Mouse (Mus musculus): Measurements from ENCODE around the gene Clec16a.

Clec16a gene

DNA sequence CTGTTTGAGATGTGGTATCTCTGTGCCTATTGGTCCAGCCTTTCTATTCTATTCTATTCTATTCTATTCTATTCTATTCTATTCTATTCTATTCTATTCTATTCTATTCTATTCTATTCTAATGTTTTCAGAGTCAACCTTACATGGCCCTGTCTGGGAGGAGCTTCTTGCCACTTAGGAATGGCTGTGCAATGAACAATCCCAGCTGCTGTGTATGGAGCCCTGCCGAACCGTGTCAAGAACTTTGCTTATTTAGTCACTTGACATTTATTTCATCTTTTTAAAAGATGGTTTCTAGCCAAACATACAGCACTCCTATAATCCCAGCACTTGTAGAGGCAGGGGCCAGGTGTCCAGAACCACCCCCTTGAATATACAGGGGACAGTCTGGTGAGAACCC is 219.2 kb downstream of the Clec16a start:
- Histone ChIP-seq H3K4me1 (replicated peaks; ENCODE audit: low read depth, low read length) (peaks cover 16% of the 10 kb centered on the region), H3K9me3 (ENCODE audit: low read length) (no peaks in the 10 kb centered on the region), H3K36me3 (ENCODE audit: insufficient read depth, low read length) (no peaks in the 10 kb centered on the region), H3K27me3 (ENCODE audit: insufficient read depth, low read length) (peaks cover 65% of the 10 kb centered on the region), H3K4me3 (replicated peaks; ENCODE audit: low read length) (no peak overlapping the region)
- no peak for TF ChIP-seq NANOG (IDR thresholded peaks at IDR 0.05; ENCODE audit: borderline replicate concordance, low read length)
- TF ChIP-seq POU5F1 (IDR thresholded peaks at IDR 0.05; ENCODE audit: borderline replicate concordance, low read length) = no peak
- no peak for TF ChIP-seq CTCF (conservative IDR thresholded peaks at IDR 0.05; ENCODE audit: low read length)

- H3K4me3 ChIP-seq (replicated peaks; ENCODE audit: low read length) = no peak overlapping the region
- H3K9me3 ChIP-seq (ENCODE audit: low read length) = no peaks in the 10 kb centered on the region
- no peak for TF ChIP-seq POU5F1 (IDR thresholded peaks at IDR 0.05; ENCODE audit: borderline replicate concordance, low read length)
- peak; percentile 93 for TF ChIP-seq CTCF (conservative IDR thresholded peaks at IDR 0.05; ENCODE audit: low read length)
- no peak for TF ChIP-seq NANOG (IDR thresholded peaks at IDR 0.05; ENCODE audit: borderline replicate concordance, low read length)
- peaks cover 51% of the 10 kb centered on the region for H3K27me3 ChIP-seq (ENCODE audit: insufficient read depth, low read length)
- H3K36me3 ChIP-seq (ENCODE audit: insufficient read depth, low read length) = no peaks in the 10 kb centered on the region
- H3K4me1 ChIP-seq (replicated peaks; ENCODE audit: low read depth, low read length) = peaks cover 8% of the 10 kb centered on the region; the same call in 1 of the 2 replicates
Observed at GRCm38 (mm10) chr16:10767158-10767557, 222.0 kb downstream of the Clec16a start.

DNA sequence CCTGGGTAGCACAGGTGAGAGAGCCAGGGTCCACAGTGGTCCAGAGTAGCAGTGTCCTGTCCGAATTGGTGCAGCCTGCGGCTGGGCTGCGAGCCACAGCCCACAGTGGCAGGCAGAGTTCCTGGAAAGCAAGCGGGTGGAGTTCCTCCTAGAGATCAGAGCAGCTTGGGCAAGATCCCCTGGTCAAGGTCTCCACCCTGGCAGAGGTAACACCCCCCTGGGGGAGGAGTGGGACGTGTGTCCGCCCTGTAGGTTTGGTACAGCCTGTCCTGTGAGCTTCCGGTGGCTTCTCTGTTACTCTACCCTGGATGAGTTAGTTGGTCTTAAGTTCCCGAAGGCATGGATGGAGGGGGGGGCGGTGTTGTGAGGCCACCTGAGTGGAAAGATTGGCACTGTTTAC is 223.7 kb downstream of the Clec16a start:
- Histone ChIP-seq H3K4me3 (replicated peaks; ENCODE audit: low read length) (no peak overlapping the region), H3K9me3 (ENCODE audit: low read length) (no peaks in the 10 kb centered on the region), H3K4me1 (replicated peaks; ENCODE audit: low read depth, low read length) (peaks cover 8% of the 10 kb centered on the region; the same call in 1 of the 2 replicates), H3K36me3 (ENCODE audit: insufficient read depth, low read length) (no peaks in the 10 kb centered on the region), H3K27me3 (ENCODE audit: insufficient read depth, low read length) (peaks cover 43% of the 10 kb centered on the region)
- TF ChIP-seq POU5F1 (IDR thresholded peaks at IDR 0.05; ENCODE audit: borderline replicate concordance, low read length) (no peak), CTCF (conservative IDR thresholded peaks at IDR 0.05; ENCODE audit: low read length) (no peak), NANOG (IDR thresholded peaks at IDR 0.05; ENCODE audit: borderline replicate concordance, low read length) (no peak)

- Histone ChIP-seq H3K36me3 (ENCODE audit: insufficient read depth, low read length) (no peaks in the 10 kb centered on the region), H3K27me3 (ENCODE audit: insufficient read depth, low read length) (peaks cover 41% of the 10 kb centered on the region), H3K4me3 (replicated peaks; ENCODE audit: low read length) (no peak overlapping the region), H3K9me3 (ENCODE audit: low read length) (no peaks in the 10 kb centered on the region), H3K4me1 (replicated peaks; ENCODE audit: low read depth, low read length) (peaks cover 8% of the 10 kb centered on the region; the same call in 1 of the 2 replicates)
- TF ChIP-seq CTCF (conservative IDR thresholded peaks at IDR 0.05; ENCODE audit: low read length) = no peak
Observed at GRCm38 (mm10) chr16:10769661-10770060, 224.5 kb downstream of the Clec16a start.

DNA sequence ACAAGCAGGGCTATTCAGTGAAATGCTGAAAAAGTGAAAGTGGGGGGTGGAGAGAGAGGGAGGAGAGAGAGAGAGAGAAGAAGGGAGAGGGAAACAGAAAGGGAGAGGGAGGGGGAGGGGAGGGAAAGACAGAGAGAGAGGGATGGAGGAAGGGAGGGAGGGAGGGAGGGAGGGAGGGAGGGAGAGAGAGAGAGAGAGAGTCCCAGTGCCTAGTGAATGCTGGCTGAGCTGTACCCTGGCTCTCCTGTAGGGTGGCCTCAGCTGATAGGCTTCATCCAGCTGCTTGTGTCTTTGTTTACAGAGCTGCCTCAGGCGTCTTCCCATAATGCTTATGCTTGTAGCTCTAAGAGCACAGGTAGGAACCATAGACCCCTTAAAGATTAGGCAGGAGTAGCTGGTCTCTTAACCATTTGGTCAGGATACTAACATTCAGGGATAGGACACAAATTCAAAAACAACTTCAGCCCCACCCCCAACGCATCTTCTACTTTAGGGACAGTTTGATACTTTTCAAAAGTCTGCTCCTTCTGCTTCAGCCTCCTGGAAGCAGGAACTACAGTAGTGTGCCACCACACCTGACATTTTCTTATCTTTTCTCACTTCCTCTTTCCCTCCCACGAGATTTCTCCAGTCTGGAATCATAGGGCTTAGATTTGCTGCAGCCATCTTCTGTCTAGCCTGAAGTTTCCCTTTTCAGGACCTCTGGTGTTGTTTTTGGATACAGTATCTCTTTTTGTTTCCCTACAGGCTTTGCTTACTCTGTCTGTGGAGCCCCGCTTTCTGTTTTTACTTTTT is 225.6 kb downstream of the Clec16a start:
- H3K9me3 ChIP-seq (ENCODE audit: low read length) = no peaks in the 10 kb centered on the region
- TF ChIP-seq CTCF (conservative IDR thresholded peaks at IDR 0.05; ENCODE audit: low read length) (no peak), NANOG (IDR thresholded peaks at IDR 0.05; ENCODE audit: borderline replicate concordance, low read length) (no peak), POU5F1 (IDR thresholded peaks at IDR 0.05; ENCODE audit: borderline replicate concordance, low read length) (no peak)
- no peaks in the 10 kb centered on the region for H3K36me3 ChIP-seq (ENCODE audit: insufficient read depth, low read length)
- peaks cover 8% of the 10 kb centered on the region; the same call in 1 of the 2 replicates for H3K4me1 ChIP-seq (replicated peaks; ENCODE audit: low read depth, low read length)
- no peak overlapping the region for H3K4me3 ChIP-seq (replicated peaks; ENCODE audit: low read length)
- H3K27me3 ChIP-seq (ENCODE audit: insufficient read depth, low read length) = peaks cover 37% of the 10 kb centered on the region

DNA sequence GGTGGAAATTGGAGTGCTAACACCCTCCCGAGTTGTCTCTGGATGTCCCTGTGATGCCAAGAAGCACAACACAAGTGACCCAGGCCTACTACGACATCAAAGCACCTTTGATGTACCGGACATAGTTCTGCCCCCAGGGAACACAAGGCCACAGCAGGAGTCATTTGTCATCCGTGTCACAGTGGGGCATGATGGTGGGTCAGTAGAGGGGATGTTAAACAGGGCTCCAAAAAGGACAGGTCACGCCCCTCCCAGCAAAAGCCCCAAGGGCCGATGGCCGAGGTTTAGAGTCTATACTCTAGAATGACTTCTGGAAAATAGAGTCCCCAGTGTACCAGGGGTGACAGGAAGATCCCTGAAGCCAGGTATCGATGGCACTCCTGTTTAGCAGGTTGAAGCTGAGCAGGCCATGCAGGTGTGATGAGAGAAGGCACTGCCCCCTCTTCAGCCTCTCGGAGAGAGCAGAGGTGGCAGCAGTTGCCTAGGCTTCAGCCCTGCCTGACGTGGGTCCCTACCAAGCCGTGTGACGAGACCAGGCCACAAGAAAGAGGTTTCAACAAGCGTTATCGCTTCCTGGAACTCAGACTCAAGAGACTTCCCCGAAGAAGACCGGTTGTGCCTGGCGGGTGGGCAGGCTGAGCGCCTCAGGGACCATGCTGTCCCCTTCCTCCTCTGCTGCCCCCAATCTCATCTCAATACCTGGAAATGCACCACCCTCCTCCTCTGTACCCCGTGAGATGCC is 226.8 kb downstream of the Clec16a start:
- H3K9me3 ChIP-seq (ENCODE audit: low read length) = no peaks in the 10 kb centered on the region
- H3K36me3 ChIP-seq (ENCODE audit: insufficient read depth, low read length) = no peaks in the 10 kb centered on the region
- no peak for TF ChIP-seq NANOG (IDR thresholded peaks at IDR 0.05; ENCODE audit: borderline replicate concordance, low read length)
- peaks cover 46% of the 10 kb centered on the region for H3K27me3 ChIP-seq (ENCODE audit: insufficient read depth, low read length)
- peaks cover 8% of the 10 kb centered on the region; the same call in 1 of the 2 replicates for H3K4me1 ChIP-seq (replicated peaks; ENCODE audit: low read depth, low read length)
- H3K4me3 ChIP-seq (replicated peaks; ENCODE audit: low read length) = no peak overlapping the region

DNA sequence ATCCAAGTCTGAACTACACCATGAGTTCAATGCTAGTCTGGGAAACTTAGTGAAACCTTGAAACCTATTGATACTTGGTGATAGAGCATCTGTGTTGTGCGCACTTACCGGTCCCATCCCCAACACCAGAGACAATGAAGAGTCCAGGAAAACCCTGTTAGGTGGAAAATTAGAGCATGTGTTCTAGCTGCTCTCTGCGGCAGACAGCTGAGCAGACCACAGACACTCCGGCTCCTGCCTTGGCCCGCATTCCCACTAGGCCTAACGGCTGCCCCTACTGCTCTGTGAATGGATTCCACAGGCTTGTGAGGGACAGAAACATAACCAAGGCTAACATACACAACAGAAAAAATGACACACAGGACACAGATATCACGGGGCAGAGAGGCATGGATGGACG is 228.4 kb downstream of the Clec16a start:
- Histone ChIP-seq H3K27me3 (ENCODE audit: insufficient read depth, low read length) (peaks cover 45% of the 10 kb centered on the region), H3K4me1 (replicated peaks; ENCODE audit: low read depth, low read length) (peaks cover 4% of the 10 kb centered on the region; the same call in 1 of the 2 replicates), H3K9me3 (ENCODE audit: low read length) (no peaks in the 10 kb centered on the region), H3K36me3 (ENCODE audit: insufficient read depth, low read length) (no peaks in the 10 kb centered on the region), H3K4me3 (replicated peaks; ENCODE audit: low read length) (no peak overlapping the region)
- TF ChIP-seq POU5F1 (IDR thresholded peaks at IDR 0.05; ENCODE audit: borderline replicate concordance, low read length) = no peak
- no peak for TF ChIP-seq NANOG (IDR thresholded peaks at IDR 0.05; ENCODE audit: borderline replicate concordance, low read length)
- no peak for TF ChIP-seq CTCF (conservative IDR thresholded peaks at IDR 0.05; ENCODE audit: low read length)

GRCm38 (mm10) chr16:10774726-10775125 is 229.6 kb downstream of the Clec16a start:
- TF ChIP-seq NANOG (IDR thresholded peaks at IDR 0.05; ENCODE audit: borderline replicate concordance, low read length) = no peak
- no peak for TF ChIP-seq CTCF (conservative IDR thresholded peaks at IDR 0.05; ENCODE audit: low read length)
- TF ChIP-seq POU5F1 (IDR thresholded peaks at IDR 0.05; ENCODE audit: borderline replicate concordance, low read length) = no peak
- no peaks in the 10 kb centered on the region for H3K4me1 ChIP-seq (replicated peaks; ENCODE audit: low read depth, low read length)
- H3K36me3 ChIP-seq (ENCODE audit: insufficient read depth, low read length) = no peaks in the 10 kb centered on the region

More at GRCm38 (mm10) chr16:10774726-10775125, 229.6 kb downstream of the Clec16a start:
- Histone ChIP-seq H3K27me3 (ENCODE audit: insufficient read depth, low read length) (peaks cover 35% of the 10 kb centered on the region), H3K9me3 (ENCODE audit: low read length) (no peaks in the 10 kb centered on the region), H3K4me3 (replicated peaks; ENCODE audit: low read length) (no peak overlapping the region)

Measured in E14TG2a.4 (cell line).